Mouse (Mus musculus): ENCODE measurements around the gene C8g. TPM values are rescaled to one million over a fixed set of nuclear protein-coding genes. Genes with fewer than 3 reads are reported as not detected.

C8g gene
- polyA plus RNA-seq, 1 experiment from 2014 or later, result 4.5 TPM

- ATAC-seq, result no peak
- H3K9ac ChIP-seq (replicated peaks; ENCODE audit: low read depth, low read length), result no peak overlapping the region
- H3K4me1 ChIP-seq (replicated peaks; ENCODE audit: control insufficient read depth, insufficient read depth, low read length), result peaks cover 13% of the 10 kb centered on the region
- peaks cover 15% of the 10 kb centered on the region for H3K36me3 ChIP-seq (ENCODE audit: control insufficient read depth, insufficient read depth)
- no peaks in the 10 kb centered on the region for H3K27me3 ChIP-seq (replicated peaks; ENCODE audit: control insufficient read depth, insufficient read depth, low read length)
- no peak overlapping the region for H3K4me2 ChIP-seq (ENCODE audit: low read length)
- no peaks in the 10 kb centered on the region for H3K9me3 ChIP-seq (ENCODE audit: control insufficient read depth, low read length)
- no peak overlapping the region for H3K4me3 ChIP-seq (replicated peaks; ENCODE audit: low read length)
- 89% methylated on average over 3 of the region's 3 CpGs for WGBS
- no peak overlapping the region for H3K27ac ChIP-seq (ENCODE audit: low read length)
Measured at GRCm38 (mm10) chr2:25502726-25503125, 1.2 kb upstream of the C8g start.

- under 1% methylated on average over 36 of the region's 44 CpGs for WGBS
- peak within 1 kb of the TSS; percentile 93 for H3K9ac ChIP-seq (replicated peaks; ENCODE audit: low read depth, low read length)
- H3K4me1 ChIP-seq (replicated peaks; ENCODE audit: control insufficient read depth, insufficient read depth, low read length), result peaks cover 13% of the 10 kb centered on the region
- peak within 1 kb of the TSS; percentile 85 for H3K4me3 ChIP-seq (replicated peaks; ENCODE audit: low read length)
- ATAC-seq, result peak; percentile 93
- peak within 1 kb of the TSS; percentile 37 for H3K27ac ChIP-seq (ENCODE audit: low read length)
- peak within 1 kb of the TSS; percentile 99 for H3K4me2 ChIP-seq (ENCODE audit: low read length)
- no peaks in the 10 kb centered on the region for H3K9me3 ChIP-seq (ENCODE audit: control insufficient read depth, low read length)
- H3K27me3 ChIP-seq (replicated peaks; ENCODE audit: control insufficient read depth, insufficient read depth, low read length), result no peaks in the 10 kb centered on the region
- peaks cover 15% of the 10 kb centered on the region for H3K36me3 ChIP-seq (ENCODE audit: control insufficient read depth, insufficient read depth)
Measured at GRCm38 (mm10) chr2:25500576-25501405, 728 bp downstream of the C8g start, which contains the start of gene Fbxw5. Gene Fbxw5, plus strand, starts transcription at chr2:25500750.

DNA sequence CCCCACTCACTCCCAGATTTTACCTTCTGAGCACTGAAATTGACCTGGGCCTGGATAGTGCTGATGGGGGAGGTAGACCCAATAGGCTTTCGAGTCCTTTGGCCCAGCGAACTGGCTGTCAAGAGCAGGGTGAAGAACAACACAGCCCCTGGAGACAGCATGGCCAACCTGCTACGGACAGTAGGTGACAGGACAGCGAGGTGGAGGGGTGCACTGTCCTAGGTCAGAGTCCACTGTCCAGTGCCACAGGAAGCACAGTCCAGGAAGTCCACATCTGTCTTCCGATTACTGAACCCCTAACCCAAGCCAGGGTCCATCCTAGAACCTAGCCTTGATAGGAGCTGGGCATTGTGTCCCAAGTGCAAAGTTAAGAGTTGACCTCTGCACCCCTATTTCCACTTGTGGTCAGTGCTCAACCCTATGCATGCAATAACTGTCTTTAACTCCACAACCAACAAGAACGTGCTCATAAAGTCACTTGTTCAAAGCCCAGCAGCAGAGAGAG lies 1.4 kb downstream of the C8g start:
- Histone ChIP-seq H3K4me1 (replicated peaks; ENCODE audit: control insufficient read depth, insufficient read depth, low read length) (peaks cover 13% of the 10 kb centered on the region), H3K4me2 (ENCODE audit: low read length) (peak overlapping the region; percentile 68), H3K4me3 (replicated peaks; ENCODE audit: low read length) (peak overlapping the region; percentile 85), H3K27me3 (replicated peaks; ENCODE audit: control insufficient read depth, insufficient read depth, low read length) (no peaks in the 10 kb centered on the region), H3K36me3 (ENCODE audit: control insufficient read depth, insufficient read depth) (peaks cover 15% of the 10 kb centered on the region), H3K9me3 (ENCODE audit: control insufficient read depth, low read length) (no peaks in the 10 kb centered on the region), H3K27ac (ENCODE audit: low read length) (no peak overlapping the region), H3K9ac (replicated peaks; ENCODE audit: low read depth, low read length) (peak overlapping the region; percentile 59)
- 65% methylated on average over 6 of the region's 6 CpGs for WGBS
- peak; percentile 27 for ATAC-seq

DNA sequence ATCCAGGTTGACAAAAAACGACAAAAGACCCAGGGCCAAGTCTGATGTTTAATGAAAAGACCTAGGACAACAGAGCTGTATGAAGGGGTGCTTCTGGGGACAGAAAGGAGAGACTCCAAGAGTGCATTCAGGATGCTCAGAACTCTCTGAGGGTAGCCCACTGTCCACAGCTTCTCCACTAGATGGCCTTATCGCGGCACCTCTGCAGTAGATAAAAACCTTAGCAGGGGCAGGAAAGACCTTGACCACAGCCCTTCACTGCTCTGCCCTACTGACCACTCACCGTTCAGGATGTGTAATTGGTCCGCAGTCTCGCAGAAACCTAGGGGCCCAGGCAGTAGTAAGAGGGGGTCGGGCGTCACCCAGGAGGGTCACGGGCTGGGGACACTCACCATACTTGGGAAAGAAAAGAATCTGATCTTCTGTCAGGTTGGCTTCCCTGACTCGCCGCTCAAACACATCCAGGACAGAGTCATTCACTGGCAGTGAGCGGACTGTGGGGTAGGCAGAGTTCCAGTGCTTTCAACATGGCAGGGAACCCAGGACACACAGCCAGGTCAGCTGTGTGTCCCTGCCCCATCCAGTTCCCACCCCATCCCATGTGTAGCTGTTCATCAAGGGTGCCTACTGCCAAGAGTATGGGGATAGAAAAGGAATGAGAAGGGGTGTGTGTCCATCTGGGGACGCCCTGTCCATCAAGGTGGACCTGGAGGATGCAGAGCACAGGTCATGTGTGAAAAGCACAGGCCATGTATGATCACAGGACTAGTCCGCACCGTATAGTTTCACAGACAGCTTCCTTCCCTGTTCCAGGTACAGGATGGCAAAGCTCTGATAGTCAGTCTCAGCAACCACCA lies 2.7 kb downstream of the C8g start:
- WGBS, result 71% methylated on average over 15 of the region's 15 CpGs
- H3K4me3 ChIP-seq (replicated peaks; ENCODE audit: low read length), result no peak overlapping the region
- H3K9ac ChIP-seq (replicated peaks; ENCODE audit: low read depth, low read length), result no peak overlapping the region
- H3K27me3 ChIP-seq (replicated peaks; ENCODE audit: control insufficient read depth, insufficient read depth, low read length), result no peaks in the 10 kb centered on the region
- H3K9me3 ChIP-seq (ENCODE audit: control insufficient read depth, low read length), result no peaks in the 10 kb centered on the region
- no peak for ATAC-seq
- H3K36me3 ChIP-seq (ENCODE audit: control insufficient read depth, insufficient read depth), result peaks cover 2% of the 10 kb centered on the region; the same call in 1 of the 2 replicates
- H3K4me1 ChIP-seq (replicated peaks; ENCODE audit: control insufficient read depth, insufficient read depth, low read length), result peaks cover 13% of the 10 kb centered on the region
- H3K4me2 ChIP-seq (ENCODE audit: low read length), result no peak overlapping the region
- H3K27ac ChIP-seq (ENCODE audit: low read length), result no peak overlapping the region

GRCm38 (mm10) chr2:25497846-25498575 lies 3.5 kb downstream of the C8g start:
- H3K9ac ChIP-seq (replicated peaks; ENCODE audit: low read depth, low read length), result no peak overlapping the region
- WGBS, result 65% methylated on average over 6 of the region's 6 CpGs

GRCm38 (mm10) chr2:25496462-25496861 lies 5.1 kb downstream of the C8g start:
- ATAC-seq, result no peak
- Histone ChIP-seq H3K9me3 (ENCODE audit: control insufficient read depth, low read length) (no peaks in the 10 kb centered on the region), H3K27me3 (replicated peaks; ENCODE audit: control insufficient read depth, insufficient read depth, low read length) (no peaks in the 10 kb centered on the region), H3K4me2 (ENCODE audit: low read length) (no peak overlapping the region), H3K4me1 (replicated peaks; ENCODE audit: control insufficient read depth, insufficient read depth, low read length) (peaks cover 6% of the 10 kb centered on the region), H3K27ac (ENCODE audit: low read length) (no peak overlapping the region), H3K36me3 (ENCODE audit: control insufficient read depth, insufficient read depth) (no peaks in the 10 kb centered on the region), H3K9ac (replicated peaks; ENCODE audit: low read depth, low read length) (no peak overlapping the region), H3K4me3 (replicated peaks; ENCODE audit: low read length) (no peak overlapping the region)
- WGBS, result 45% methylated on average over 4 of the region's 4 CpGs

More at GRCm38 (mm10) chr2:25497846-25498575, 3.5 kb downstream of the C8g start:
- Histone ChIP-seq H3K9me3 (ENCODE audit: control insufficient read depth, low read length) (no peaks in the 10 kb centered on the region), H3K36me3 (ENCODE audit: control insufficient read depth, insufficient read depth) (no peaks in the 10 kb centered on the region), H3K27ac (ENCODE audit: low read length) (no peak overlapping the region), H3K4me2 (ENCODE audit: low read length) (no peak overlapping the region), H3K27me3 (replicated peaks; ENCODE audit: control insufficient read depth, insufficient read depth, low read length) (no peaks in the 10 kb centered on the region), H3K4me3 (replicated peaks; ENCODE audit: low read length) (no peak overlapping the region), H3K4me1 (replicated peaks; ENCODE audit: control insufficient read depth, insufficient read depth, low read length) (peaks cover 13% of the 10 kb centered on the region)
- no peak for ATAC-seq

DNA sequence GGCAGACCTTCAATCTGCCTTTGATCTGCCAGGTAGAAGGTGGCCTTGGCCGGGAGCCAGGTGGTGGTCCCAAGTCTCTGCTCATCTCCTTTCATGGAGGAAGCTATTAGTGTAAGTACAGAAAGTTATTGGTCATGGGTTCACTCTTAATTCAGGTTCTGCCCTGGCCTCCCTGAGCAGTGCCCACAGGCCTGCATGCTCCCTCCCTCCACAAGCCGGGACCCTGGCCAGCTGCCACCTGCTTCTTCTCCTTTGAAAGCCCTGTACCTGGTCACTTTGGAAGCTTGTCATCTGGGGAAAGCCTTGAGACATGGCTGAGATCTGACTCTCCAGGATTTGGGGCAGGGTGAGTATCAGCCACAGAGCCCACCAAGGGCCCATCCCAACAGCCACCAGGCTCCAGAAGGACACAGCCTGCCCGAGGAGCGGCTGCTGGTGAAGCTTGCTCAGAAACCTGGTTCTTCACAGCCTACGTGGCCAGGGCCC lies 8.0 kb downstream of the C8g start, which contains the start of gene Lcn12:
Lcn12 (minus strand) TSS at position 436 of the 486 bp plus-strand sequence.
- H3K9me3 ChIP-seq (ENCODE audit: control insufficient read depth, low read length), result no peaks in the 10 kb centered on the region
- ATAC-seq, result no peak
- no peak within 1 kb of the TSS for H3K4me2 ChIP-seq (ENCODE audit: low read length)
- WGBS, result 87% methylated on average over 5 of the region's 5 CpGs
- H3K9ac ChIP-seq (replicated peaks; ENCODE audit: low read depth, low read length), result no peak within 1 kb of the TSS
- no peaks in the 10 kb centered on the region for H3K36me3 ChIP-seq (ENCODE audit: control insufficient read depth, insufficient read depth)
- no peak within 1 kb of the TSS for H3K4me3 ChIP-seq (replicated peaks; ENCODE audit: low read length)
- no peaks in the 10 kb centered on the region for H3K4me1 ChIP-seq (replicated peaks; ENCODE audit: control insufficient read depth, insufficient read depth, low read length)
- no peaks in the 10 kb centered on the region for H3K27me3 ChIP-seq (replicated peaks; ENCODE audit: control insufficient read depth, insufficient read depth, low read length)
- H3K27ac ChIP-seq (ENCODE audit: low read length), result no peak within 1 kb of the TSS

DNA sequence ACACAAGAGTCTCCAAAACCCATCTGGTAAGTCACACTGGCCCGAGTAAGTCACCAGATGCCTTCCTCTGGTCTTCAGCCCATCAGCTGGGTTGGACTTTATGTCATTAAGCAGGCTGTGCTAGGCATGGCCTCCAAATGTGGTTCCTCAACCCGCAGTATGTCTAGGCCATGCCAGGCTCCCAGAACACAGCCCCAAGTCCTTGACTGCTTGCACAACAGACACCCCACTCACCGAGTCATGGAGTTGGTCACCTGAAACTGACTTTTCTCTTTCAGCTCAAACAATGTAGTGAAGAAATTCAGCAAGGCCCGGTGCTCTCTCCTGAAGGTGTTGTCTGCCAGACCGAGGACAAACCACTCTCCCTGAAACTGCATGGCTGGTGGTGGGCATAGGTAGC lies 8.5 kb downstream of the C8g start:
- H3K4me3 ChIP-seq (replicated peaks; ENCODE audit: low read length), result no peak overlapping the region
- H3K9me3 ChIP-seq (ENCODE audit: control insufficient read depth, low read length), result no peaks in the 10 kb centered on the region
- no peaks in the 10 kb centered on the region for H3K27me3 ChIP-seq (replicated peaks; ENCODE audit: control insufficient read depth, insufficient read depth, low read length)
- H3K9ac ChIP-seq (replicated peaks; ENCODE audit: low read depth, low read length), result no peak overlapping the region
- H3K4me1 ChIP-seq (replicated peaks; ENCODE audit: control insufficient read depth, insufficient read depth, low read length), result no peaks in the 10 kb centered on the region
- no peak overlapping the region for H3K27ac ChIP-seq (ENCODE audit: low read length)
- ATAC-seq, result no peak
- H3K4me2 ChIP-seq (ENCODE audit: low read length), result no peak overlapping the region
- WGBS, result 79% methylated on average over 5 of the region's 5 CpGs
- no peaks in the 10 kb centered on the region for H3K36me3 ChIP-seq (ENCODE audit: control insufficient read depth, insufficient read depth)

All from forebrain, embryonic 16.5 days (tissue).